Mouse (Mus musculus) limb, embryonic 13.5 days (tissue): ENCODE results near the gene Eid2b. TPM values are rescaled to one million over a fixed set of nuclear protein-coding genes. Genes with fewer than 3 reads are reported as not detected.
"Not testable (repeated sequence)": the region's sequence is repeated elsewhere in the genome, so short reads cannot be mapped to it uniquely, and the experiment has no call there.

ENCODE experiments used
- ATAC-seq: fragments of 200-750 bp; cut with Nextera tagmentation; 2 replicates; pipeline ENCODE4 v1.8.0; 2017; ENCODE audit warnings: low read depth, moderate number of reproducible peaks, moderate TSS enrichment; ENCODE audit not compliant: low FRiP score
- H3K27ac ChIP-seq: fragments of 300-500 bp; sonication (generic); 2 replicates; pipeline ENCODE4 v1.5.1; 2015; ENCODE audit warnings: inconsistent platforms, mild to moderate bottlenecking, moderate library complexity
- H3K27me3 ChIP-seq: fragments of 300-500 bp; sonication (generic); 2 replicates; pipeline ENCODE4 v1.6.1; 2015; ENCODE audit warnings: mild to moderate bottlenecking, inconsistent platforms
- H3K36me3 ChIP-seq: fragments of 300-500 bp; sonication (generic); 2 replicates; pipeline ENCODE4 v1.6.1; 2015; ENCODE audit warnings: inconsistent platforms, mild to moderate bottlenecking, moderate library complexity
- H3K4me1 ChIP-seq: fragments of 300-500 bp; sonication (generic); 2 replicates; pipeline ENCODE4 v1.6.1; 2015; ENCODE audit warnings: inconsistent platforms
- H3K4me2 ChIP-seq: fragments of 300-500 bp; sonication (generic); replicated peaks from 2 replicates; pipeline ENCODE4 v1.6.1; 2015; ENCODE audit warnings: inconsistent platforms, mild to moderate bottlenecking, moderate library complexity
- H3K4me3 ChIP-seq: fragments of 300-500 bp; sonication (generic); 2 replicates; pipeline ENCODE4 v1.5.1; 2015; ENCODE audit warnings: moderate library complexity, mild to moderate bottlenecking, inconsistent platforms
- H3K9ac ChIP-seq: fragments of 300-500 bp; sonication (generic); 2 replicates; pipeline ENCODE4 v1.6.1; 2015; ENCODE audit warnings: mild to moderate bottlenecking, inconsistent platforms
- H3K9me3 ChIP-seq: fragments of 300-500 bp; sonication (generic); 2 replicates; pipeline ENCODE4 v1.6.1; 2016; ENCODE audit warnings: inconsistent platforms
- WGBS: fragments of 180-500 bp; shearing (Covaris S2); methylation state at CpG from one replicate; pipeline ENCODE4 v1.1.7; 2015; 5-methylcytosine and 5-hydroxymethylcytosine counted together
- polyA plus RNA-seq: library from polyadenylated mRNA; unstranded; fragments of >200 nt; fragmentation: Nextera tagmentation; extraction: Ambion mirVana; gene quantifications from 2 replicates; pipeline ENCODE4 v1.2.1, GENCODE M21; 2015

The Eid2b gene
- 16.6 TPM in 2 replicates for polyA plus RNA-seq

GRCm38 (mm10) chr7:28277615-28278278, at the start of gene Eid2b:
Gene Eid2b, plus strand, starts transcription at chr7:28277739.
- Histone ChIP-seq H3K4me1 (peaks cover 7% of the 10 kb centered on the region), H3K4me3 (peak within 1 kb of the TSS; percentile 70), H3K27ac (peak within 1 kb of the TSS; percentile 63; the same call in 1 of the 2 replicates), H3K36me3 (peaks cover 7% of the 10 kb centered on the region), H3K27me3 (no peaks in the 10 kb centered on the region), H3K9me3 (no peaks in the 10 kb centered on the region), H3K9ac (peak within 1 kb of the TSS; percentile 90), H3K4me2 (peak within 1 kb of the TSS; percentile 83)
- WGBS, result 3% methylated on average over 68 of the region's 68 CpGs
- peak; percentile 79 for ATAC-seq

GRCm38 (mm10) chr7:28243943-28244342, 33.6 kb upstream of the Eid2b start:
- not testable (repeated sequence) for H3K4me2 ChIP-seq, H3K9me3 ChIP-seq, H3K27me3 ChIP-seq, ATAC-seq, H3K9ac ChIP-seq, H3K4me1 ChIP-seq, H3K27ac ChIP-seq, H3K4me3 ChIP-seq, H3K36me3 ChIP-seq
- 69% methylated on average over 2 of the region's 2 CpGs for WGBS

GRCm38 (mm10) chr7:28248957-28249356, 28.6 kb upstream of the Eid2b start:
- Histone ChIP-seq H3K27me3 (no peaks in the 10 kb centered on the region), H3K36me3 (no peaks in the 10 kb centered on the region), H3K27ac (no peak overlapping the region), H3K9me3 (peaks cover 7% of the 10 kb centered on the region; the same call in 1 of the 2 replicates), H3K4me2 (no peak overlapping the region), H3K4me3 (no peak overlapping the region), H3K9ac (no peak overlapping the region), H3K4me1 (no peaks in the 10 kb centered on the region)
- ATAC-seq, result no peak
- 86% methylated on average over 3 of the region's 3 CpGs for whole genome bisulfite sequencing

- Histone ChIP-seq H3K36me3 (no peaks in the 10 kb centered on the region), H3K4me3 (no peak overlapping the region), H3K27ac (no peak overlapping the region), H3K9ac (no peak overlapping the region), H3K4me1 (no peaks in the 10 kb centered on the region), H3K4me2 (no peak overlapping the region), H3K27me3 (no peaks in the 10 kb centered on the region), H3K9me3 (peaks cover 14% of the 10 kb centered on the region)
- 88% methylated on average over 16 of the region's 17 CpGs for WGBS
- no peak for ATAC-seq
These were observed 25.6 kb upstream of the Eid2b start for GRCm38 (mm10) chr7:28251976-28252375.

- Histone ChIP-seq H3K9me3 (peaks cover 7% of the 10 kb centered on the region), H3K36me3 (no peaks in the 10 kb centered on the region), H3K9ac (no peak overlapping the region), H3K27ac (no peak overlapping the region), H3K27me3 (no peaks in the 10 kb centered on the region), H3K4me2 (no peak overlapping the region), H3K4me3 (no peak overlapping the region), H3K4me1 (no peaks in the 10 kb centered on the region)
- no peak for ATAC-seq
- WGBS, result 86% methylated on average over 6 of the region's 6 CpGs
These were observed 22.9 kb upstream of the Eid2b start for GRCm38 (mm10) chr7:28254591-28254990.

- H3K9me3 ChIP-seq, result peaks cover 7% of the 10 kb centered on the region
- H3K27ac ChIP-seq, result no peak overlapping the region
- no peak overlapping the region for H3K9ac ChIP-seq
- H3K4me1 ChIP-seq, result no peaks in the 10 kb centered on the region
- H3K27me3 ChIP-seq, result no peaks in the 10 kb centered on the region
- H3K4me2 ChIP-seq, result no peak overlapping the region
- no peaks in the 10 kb centered on the region for H3K36me3 ChIP-seq
- WGBS, result 81% methylated on average over 6 of the region's 6 CpGs
- ATAC-seq, result no peak
- no peak overlapping the region for H3K4me3 ChIP-seq
These were observed 22.1 kb upstream of the Eid2b start for GRCm38 (mm10) chr7:28255476-28255875.

GRCm38 (mm10) chr7:28262861-28263260, 14.7 kb upstream of the Eid2b start:
- Histone ChIP-seq H3K9ac (no peak overlapping the region), H3K4me2 (no peak overlapping the region), H3K27me3 (no peaks in the 10 kb centered on the region), H3K4me3 (no peak overlapping the region), H3K27ac (no peak overlapping the region), H3K9me3 (no peaks in the 10 kb centered on the region), H3K4me1 (no peaks in the 10 kb centered on the region), H3K36me3 (no peaks in the 10 kb centered on the region)
- 39% methylated on average over 5 of the region's 5 CpGs for WGBS
- no peak for ATAC-seq

- Histone ChIP-seq H3K9me3 (no peaks in the 10 kb centered on the region), H3K9ac (no peak overlapping the region), H3K4me2 (no peak overlapping the region), H3K4me1 (peaks cover 5% of the 10 kb centered on the region), H3K36me3 (no peaks in the 10 kb centered on the region), H3K27ac (no peak overlapping the region), H3K27me3 (no peaks in the 10 kb centered on the region), H3K4me3 (no peak overlapping the region)
- ATAC-seq, result no peak; the same call in 1 of the 2 replicates
- 3% methylated on average over 15 of the region's 15 CpGs for WGBS
These were observed 13.8 kb upstream of the Eid2b start for GRCm38 (mm10) chr7:28263786-28264185.

GRCm38 (mm10) chr7:28265391-28265790, 12.1 kb upstream of the Eid2b start:
- no peak for ATAC-seq
- H3K4me3 ChIP-seq, result no peak overlapping the region
- H3K4me2 ChIP-seq, result no peak overlapping the region
- H3K36me3 ChIP-seq, result peaks cover 11% of the 10 kb centered on the region
- no peak overlapping the region for H3K9ac ChIP-seq
- peaks cover 12% of the 10 kb centered on the region for H3K4me1 ChIP-seq
- no peaks in the 10 kb centered on the region for H3K27me3 ChIP-seq
- WGBS, result 86% methylated on average over 13 of the region's 13 CpGs
- H3K9me3 ChIP-seq, result no peaks in the 10 kb centered on the region
- no peak overlapping the region for H3K27ac ChIP-seq

- Histone ChIP-seq H3K4me3 (peak within 1 kb of the TSS; percentile 95), H3K9me3 (no peaks in the 10 kb centered on the region), H3K36me3 (peaks cover 27% of the 10 kb centered on the region), H3K27ac (peak within 1 kb of the TSS; percentile 93), H3K9ac (peak within 1 kb of the TSS; percentile 99), H3K4me2 (peak within 1 kb of the TSS; percentile 82), H3K27me3 (no peaks in the 10 kb centered on the region), H3K4me1 (peaks cover 12% of the 10 kb centered on the region)
- WGBS, result 8% methylated on average over 56 of the region's 57 CpGs
- ATAC-seq, result peak; percentile 94
These were observed 10.2 kb upstream of the Eid2b start, which contains the start of gene Eid2 for GRCm38 (mm10) chr7:28267129-28268041. Gene Eid2, plus strand, starts transcription at chr7:28267881.

- WGBS, result 0% methylated on average over 60 of the region's 62 CpGs
- peak overlapping the region; percentile 93 for H3K27ac ChIP-seq
- peak; percentile 69 for ATAC-seq
- H3K27me3 ChIP-seq, result no peaks in the 10 kb centered on the region
- no peaks in the 10 kb centered on the region for H3K9me3 ChIP-seq
- peak overlapping the region; percentile 95 for H3K4me3 ChIP-seq
- peak overlapping the region; percentile 99 for H3K9ac ChIP-seq
- H3K4me1 ChIP-seq, result peaks cover 12% of the 10 kb centered on the region
- H3K36me3 ChIP-seq, result peaks cover 34% of the 10 kb centered on the region
- peak overlapping the region; percentile 82 for H3K4me2 ChIP-seq
These were observed 9.5 kb upstream of the Eid2b start for GRCm38 (mm10) chr7:28268042-28268531.

GRCm38 (mm10) chr7:28268576-28268975, 9.0 kb upstream of the Eid2b start:
- peak overlapping the region; percentile 95 for H3K4me3 ChIP-seq

More at GRCm38 (mm10) chr7:28268576-28268975, 9.0 kb upstream of the Eid2b start:
- H3K9me3 ChIP-seq, result no peaks in the 10 kb centered on the region
- peak overlapping the region; percentile 99 for H3K9ac ChIP-seq
- no peak for ATAC-seq
- H3K27me3 ChIP-seq, result no peaks in the 10 kb centered on the region
- peak overlapping the region; percentile 82 for H3K4me2 ChIP-seq
- peaks cover 12% of the 10 kb centered on the region for H3K4me1 ChIP-seq
- H3K27ac ChIP-seq, result peak overlapping the region; percentile 93
- H3K36me3 ChIP-seq, result peaks cover 38% of the 10 kb centered on the region
- 27% methylated on average over 16 of the region's 16 CpGs for WGBS
